Mouse (Mus musculus): Measurements from ENCODE around the gene Cabp2.
"Not testable (repeated sequence)": the region's sequence is repeated elsewhere in the genome, so short reads cannot be mapped to it uniquely, and the experiment has no call there.

Gene Cabp2

GRCm38 (mm10) chr19:4100718-4101261 is 19.4 kb downstream of the Cabp2 start:
- no peak for DNase-seq (ENCODE audit: low read depth, low spot score)

GRCm38 (mm10) chr19:4101466-4101865 is 20.1 kb downstream of the Cabp2 start:
- no peak for DNase-seq (ENCODE audit: low read depth, low spot score)

GRCm38 (mm10) chr19:4102049-4102448 is 20.7 kb downstream of the Cabp2 start:
- no peak for DNase-seq (ENCODE audit: low read depth, low spot score)

- no peak for DNase-seq (ENCODE audit: low read depth, low spot score)
These were observed 21.2 kb downstream of the Cabp2 start for GRCm38 (mm10) chr19:4102626-4103025.

- no peak for DNase-seq (ENCODE audit: low read depth, low spot score)
These were observed 21.9 kb downstream of the Cabp2 start for GRCm38 (mm10) chr19:4103294-4103693.

GRCm38 (mm10) chr19:4103792-4104191 is 22.4 kb downstream of the Cabp2 start:
- DNase-seq (ENCODE audit: low read depth, low spot score) = no peak

GRCm38 (mm10) chr19:4104675-4105194 is 23.4 kb downstream of the Cabp2 start:
- DNase-seq (ENCODE audit: low read depth, low spot score) = no peak

- DNase-seq (ENCODE audit: low read depth, low spot score) = no peak
These were observed 25.3 kb downstream of the Cabp2 start for GRCm38 (mm10) chr19:4106654-4107053.

GRCm38 (mm10) chr19:4108535-4108934 is 27.2 kb downstream of the Cabp2 start:
- DNase-seq (ENCODE audit: low read depth, low spot score) = no peak

GRCm38 (mm10) chr19:4112063-4112960 is 30.9 kb downstream of the Cabp2 start:
- no peak for DNase-seq (ENCODE audit: low read depth, low spot score)

- DNase-seq (ENCODE audit: low read depth, low spot score) = no peak
These were observed 31.9 kb downstream of the Cabp2 start for GRCm38 (mm10) chr19:4113186-4113805.

GRCm38 (mm10) chr19:4113806-4114230 is 32.4 kb downstream of the Cabp2 start:
- no peak for DNase-seq (ENCODE audit: low read depth, low spot score)

- no peak for DNase-seq (ENCODE audit: low read depth, low spot score)
These were observed 33.2 kb downstream of the Cabp2 start for GRCm38 (mm10) chr19:4114551-4114950.

GRCm38 (mm10) chr19:4115144-4115543 is 33.8 kb downstream of the Cabp2 start:
- DNase-seq (ENCODE audit: low read depth, low spot score) = no peak

- no peak for DNase-seq (ENCODE audit: low read depth, low spot score)
These were observed 34.4 kb downstream of the Cabp2 start for GRCm38 (mm10) chr19:4115816-4116215.

GRCm38 (mm10) chr19:4117006-4117405 is 35.6 kb downstream of the Cabp2 start:
- no peak for DNase-seq (ENCODE audit: low read depth, low spot score)

- DNase-seq (ENCODE audit: low read depth, low spot score) = no peak
These were observed 37.0 kb downstream of the Cabp2 start for GRCm38 (mm10) chr19:4118350-4118749.

- DNase-seq (ENCODE audit: low read depth, low spot score) = no peak
These were observed 38.5 kb downstream of the Cabp2 start for GRCm38 (mm10) chr19:4119716-4120487.

GRCm38 (mm10) chr19:4120496-4120895 is 39.1 kb downstream of the Cabp2 start:
- DNase-seq (ENCODE audit: low read depth, low spot score) = no peak

GRCm38 (mm10) chr19:4121097-4121805 is 39.9 kb downstream of the Cabp2 start:
- DNase-seq (ENCODE audit: low read depth, low spot score) = peak; percentile 98

- DNase-seq (ENCODE audit: low read depth, low spot score) = not testable (repeated sequence)
These were observed 40.5 kb downstream of the Cabp2 start for GRCm38 (mm10) chr19:4121896-4122295.

Data from forelimb bud, embryonic 11.5 days (tissue).